Mouse (Mus musculus): ENCODE data around the gene Asap2.

DNA sequence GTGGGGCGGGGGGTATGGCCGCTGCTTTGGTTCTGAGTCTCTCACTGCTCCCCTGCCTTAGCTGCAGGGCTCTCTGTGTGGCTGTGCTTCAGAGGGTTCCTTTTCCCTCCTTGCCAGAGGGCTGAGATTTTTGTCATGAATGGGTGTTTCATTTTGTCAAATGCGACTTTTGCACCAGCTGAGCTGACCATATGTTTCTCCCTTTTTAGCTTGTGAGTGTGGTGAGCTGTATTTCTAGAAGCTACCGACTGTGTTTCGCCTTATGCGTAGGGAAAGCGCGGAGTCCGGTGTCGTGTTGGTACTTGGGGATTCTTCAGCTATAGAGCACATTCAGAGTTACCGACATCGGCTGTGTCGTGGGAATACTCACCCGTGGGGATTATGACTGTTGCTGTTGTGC lies 149.9 kb downstream of the Asap2 start:
- TF ChIP-seq CTCF (IDR thresholded peaks at IDR 0.05; ENCODE audit: control insufficient read depth, insufficient read depth, low read length) = no peak
- no peak for TF ChIP-seq POLR2A (IDR thresholded peaks at IDR 0.05; ENCODE audit: borderline replicate concordance, control insufficient read depth, low read depth, low read length)

All from bone marrow, adult 2 months (tissue).